Mouse (Mus musculus): Measurements from ENCODE around the gene Amot.

- no peak for TF ChIP-seq CTCF (IDR thresholded peaks at IDR 0.05; ENCODE audit: low read depth, low read length)
- no peak for TF ChIP-seq POLR2A (IDR thresholded peaks at IDR 0.05; ENCODE audit: borderline replicate concordance, low read depth, low read length)
These were observed 74.0 kb downstream of the Amot start for GRCm38 (mm10) chrX:145430836-145431570.
